Mouse (Mus musculus): ENCODE results near the gene Abhd12b. TPM values are rescaled to one million over a fixed set of nuclear protein-coding genes. Genes with fewer than 3 reads are reported as not detected.

Gene Abhd12b
- 0.18 and 0.27 TPM in 2 replicates for polyA plus RNA-seq (2015; fragmentation: Nextera tagmentation; extraction: Ambion mirVana)

- H3K4me1 ChIP-seq (ENCODE audit: control insufficient read depth, insufficient read depth, low read depth, low read length) = peaks cover 3% of the 10 kb centered on the region
- H3K9ac ChIP-seq (ENCODE audit: low read depth, low read length) = no peak within 1 kb of the TSS
- no peak within 1 kb of the TSS for H3K4me2 ChIP-seq (ENCODE audit: low read length)
- WGBS = 45% methylated on average over 3 of the region's 3 CpGs
- ATAC-seq = no peak
- no peak within 1 kb of the TSS for H3K4me3 ChIP-seq (ENCODE audit: low read length)
- no peak within 1 kb of the TSS for H3K27ac ChIP-seq (ENCODE audit: low read depth, low read length)
- H3K9me3 ChIP-seq (ENCODE audit: control insufficient read depth, low read length) = no peaks in the 10 kb centered on the region
- H3K36me3 ChIP-seq (ENCODE audit: control insufficient read depth, insufficient read depth, low read length) = no peaks in the 10 kb centered on the region
- no peaks in the 10 kb centered on the region for H3K27me3 ChIP-seq (replicated peaks; ENCODE audit: control insufficient read depth, insufficient read depth, low read length)
Observed at GRCm38 (mm10) chr12:70153842-70154241, at the start of gene Abhd12b. Abhd12b (plus strand) TSS chr12:70154142.

DNA sequence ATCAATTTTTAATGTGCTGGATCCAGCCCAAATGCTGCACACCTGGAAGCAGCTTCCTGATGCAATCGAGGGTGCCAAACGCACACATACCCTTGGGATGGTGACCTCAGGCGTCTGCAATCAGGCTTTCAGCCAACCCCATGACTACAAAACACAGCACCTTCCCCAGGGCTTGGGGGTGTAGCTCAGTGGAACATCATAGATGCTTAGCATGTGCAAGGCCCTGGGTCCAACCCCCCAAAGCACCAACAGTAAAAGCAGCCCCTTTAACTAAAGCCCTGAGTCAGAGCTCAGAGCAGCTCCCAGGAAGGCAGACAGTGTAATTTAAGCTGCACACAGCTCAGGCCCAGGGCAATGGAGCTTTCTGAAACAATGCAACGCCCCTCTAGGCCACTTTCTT is 49.7 kb upstream of the Abhd12b start:
- Histone ChIP-seq H3K9me3 (ENCODE audit: control insufficient read depth, low read length) (no peaks in the 10 kb centered on the region), H3K4me2 (ENCODE audit: low read length) (no peak overlapping the region), H3K27ac (ENCODE audit: low read depth, low read length) (no peak overlapping the region), H3K4me1 (ENCODE audit: control insufficient read depth, insufficient read depth, low read depth, low read length) (peaks cover 36% of the 10 kb centered on the region), H3K36me3 (ENCODE audit: control insufficient read depth, insufficient read depth, low read length) (0 out of 2 replicates have a peak, but pooled peaks cover 2% of the 10 kb centered on the region), H3K9ac (ENCODE audit: low read depth, low read length) (no peak overlapping the region), H3K27me3 (replicated peaks; ENCODE audit: control insufficient read depth, insufficient read depth, low read length) (no peaks in the 10 kb centered on the region), H3K4me3 (ENCODE audit: low read length) (no peak overlapping the region)
- 0 out of 2 replicates have a peak, but pooled peaks have one; percentile 9 for ATAC-seq
- 48% methylated on average over 4 of the region's 4 CpGs for WGBS

DNA sequence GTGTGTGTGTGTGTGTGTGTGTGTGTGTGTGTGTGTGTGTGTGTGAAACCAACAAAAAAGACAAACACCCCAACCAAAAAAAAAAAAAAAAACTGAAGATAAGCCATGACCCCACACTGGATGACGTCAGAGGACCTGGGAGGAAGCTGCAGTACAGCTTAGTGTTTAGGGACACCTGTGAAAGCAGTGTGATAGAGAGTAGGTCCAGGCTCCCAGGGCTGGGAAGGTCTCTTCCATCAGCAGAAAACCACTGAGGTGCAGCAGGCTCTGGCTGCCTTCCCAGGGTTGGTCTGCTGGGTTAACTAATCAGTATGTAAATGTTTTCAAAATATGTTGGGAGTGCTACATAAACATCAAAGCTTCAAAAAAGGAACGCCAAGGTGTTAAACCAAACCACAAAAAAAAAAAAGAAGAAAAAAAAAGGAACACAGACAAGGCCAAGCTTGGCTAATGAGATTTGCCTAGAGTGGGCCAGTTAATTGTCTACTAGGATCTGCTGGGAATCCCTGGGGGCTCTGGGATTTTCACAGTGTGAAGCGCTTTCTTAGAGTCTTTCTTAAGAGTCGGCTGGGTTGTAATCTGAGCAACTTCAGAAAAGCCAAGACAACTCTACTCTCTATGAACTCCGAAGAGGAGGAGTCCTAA is 49.0 kb upstream of the Abhd12b start:
- H3K9ac ChIP-seq (ENCODE audit: low read depth, low read length) = no peak overlapping the region
- H3K36me3 ChIP-seq (ENCODE audit: control insufficient read depth, insufficient read depth, low read length) = 0 out of 2 replicates have a peak, but pooled peaks cover 2% of the 10 kb centered on the region
- H3K4me1 ChIP-seq (ENCODE audit: control insufficient read depth, insufficient read depth, low read depth, low read length) = peaks cover 40% of the 10 kb centered on the region
- H3K4me3 ChIP-seq (ENCODE audit: low read length) = no peak overlapping the region
- 14% methylated on average over 5 of the region's 5 CpGs for WGBS
- no peak for ATAC-seq
- H3K4me2 ChIP-seq (ENCODE audit: low read length) = no peak overlapping the region
- H3K27ac ChIP-seq (ENCODE audit: low read depth, low read length) = no peak overlapping the region
- H3K9me3 ChIP-seq (ENCODE audit: control insufficient read depth, low read length) = no peaks in the 10 kb centered on the region
- no peaks in the 10 kb centered on the region for H3K27me3 ChIP-seq (replicated peaks; ENCODE audit: control insufficient read depth, insufficient read depth, low read length)

DNA sequence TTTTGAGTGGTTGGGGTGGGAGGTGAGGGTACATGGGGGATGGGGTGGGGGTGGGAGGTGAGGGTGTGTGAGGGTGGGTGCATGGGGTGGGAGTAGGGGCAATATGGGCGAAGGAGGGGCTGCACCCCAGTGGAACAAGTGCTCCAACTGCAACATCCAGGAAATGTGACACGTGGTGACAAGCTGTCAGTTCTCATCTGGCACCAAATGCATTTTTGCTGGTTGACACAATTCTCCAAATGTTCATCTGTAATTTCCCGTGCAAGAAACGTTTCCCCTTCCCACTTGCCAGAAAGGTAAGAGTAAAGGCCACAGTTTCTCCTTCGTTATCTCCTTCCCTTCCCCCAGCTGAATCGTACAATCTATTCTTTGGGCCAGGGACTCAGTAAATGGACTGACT is 48.1 kb upstream of the Abhd12b start:
- Histone ChIP-seq H3K9ac (ENCODE audit: low read depth, low read length) (no peak overlapping the region; the same call in 1 of the 2 replicates), H3K27me3 (replicated peaks; ENCODE audit: control insufficient read depth, insufficient read depth, low read length) (no peaks in the 10 kb centered on the region), H3K4me1 (ENCODE audit: control insufficient read depth, insufficient read depth, low read depth, low read length) (peaks cover 47% of the 10 kb centered on the region), H3K36me3 (ENCODE audit: control insufficient read depth, insufficient read depth, low read length) (0 out of 2 replicates have a peak, but pooled peaks cover 2% of the 10 kb centered on the region), H3K27ac (ENCODE audit: low read depth, low read length) (peak overlapping the region; percentile 5), H3K9me3 (ENCODE audit: control insufficient read depth, low read length) (no peaks in the 10 kb centered on the region), H3K4me3 (ENCODE audit: low read length) (no peak overlapping the region), H3K4me2 (ENCODE audit: low read length) (no peak overlapping the region)
- 52% methylated on average over 6 of the region's 6 CpGs for WGBS
- ATAC-seq = no peak

- no peak for ATAC-seq
- Histone ChIP-seq H3K9ac (ENCODE audit: low read depth, low read length) (no peak overlapping the region), H3K4me1 (ENCODE audit: control insufficient read depth, insufficient read depth, low read depth, low read length) (peaks cover 47% of the 10 kb centered on the region), H3K4me3 (ENCODE audit: low read length) (no peak overlapping the region), H3K4me2 (ENCODE audit: low read length) (no peak overlapping the region), H3K27ac (ENCODE audit: low read depth, low read length) (peak overlapping the region; percentile 5), H3K36me3 (ENCODE audit: control insufficient read depth, insufficient read depth, low read length) (0 out of 2 replicates have a peak, but pooled peaks cover 2% of the 10 kb centered on the region), H3K9me3 (ENCODE audit: control insufficient read depth, low read length) (no peaks in the 10 kb centered on the region), H3K27me3 (replicated peaks; ENCODE audit: control insufficient read depth, insufficient read depth, low read length) (no peaks in the 10 kb centered on the region)
- WGBS = 35% methylated on average over 9 of the region's 9 CpGs
Observed at GRCm38 (mm10) chr12:70106508-70106907, 47.4 kb upstream of the Abhd12b start.

GRCm38 (mm10) chr12:70108104-70108503 is 45.8 kb upstream of the Abhd12b start:
- no peak overlapping the region for H3K4me2 ChIP-seq (ENCODE audit: low read length)
- H3K9me3 ChIP-seq (ENCODE audit: control insufficient read depth, low read length) = no peaks in the 10 kb centered on the region
- no peak overlapping the region for H3K4me3 ChIP-seq (ENCODE audit: low read length)
- no peaks in the 10 kb centered on the region for H3K27me3 ChIP-seq (replicated peaks; ENCODE audit: control insufficient read depth, insufficient read depth, low read length)
- peaks cover 49% of the 10 kb centered on the region for H3K4me1 ChIP-seq (ENCODE audit: control insufficient read depth, insufficient read depth, low read depth, low read length)
- peak overlapping the region; percentile 14; the same call in 1 of the 2 replicates for H3K9ac ChIP-seq (ENCODE audit: low read depth, low read length)
- H3K27ac ChIP-seq (ENCODE audit: low read depth, low read length) = no peak overlapping the region
- WGBS = 18% methylated on average over 2 of the region's 2 CpGs
- no peaks in the 10 kb centered on the region for H3K36me3 ChIP-seq (ENCODE audit: control insufficient read depth, insufficient read depth, low read length)
- no peak for ATAC-seq

DNA sequence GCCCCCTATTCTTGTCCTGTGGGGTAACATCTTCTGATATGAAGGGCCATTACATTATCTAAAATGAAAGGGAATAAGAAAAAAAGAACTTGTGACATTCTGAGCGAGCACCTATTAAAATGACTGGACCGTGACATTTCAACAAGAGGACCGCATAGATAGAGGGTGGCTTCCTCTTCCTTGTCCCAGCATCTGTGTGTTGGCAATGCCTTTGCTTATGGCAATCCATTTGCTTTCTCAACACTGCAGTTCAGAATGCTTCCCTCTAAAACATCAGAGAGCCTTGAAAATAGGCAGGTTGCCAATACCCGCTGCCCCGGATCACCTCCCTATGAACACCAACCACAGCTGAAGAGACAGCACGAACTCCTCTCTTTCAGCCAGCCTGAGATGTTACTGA is 44.0 kb upstream of the Abhd12b start:
- H3K27me3 ChIP-seq (replicated peaks; ENCODE audit: control insufficient read depth, insufficient read depth, low read length) = no peaks in the 10 kb centered on the region
- H3K27ac ChIP-seq (ENCODE audit: low read depth, low read length) = no peak overlapping the region
- peaks cover 42% of the 10 kb centered on the region for H3K4me1 ChIP-seq (ENCODE audit: control insufficient read depth, insufficient read depth, low read depth, low read length)
- H3K4me2 ChIP-seq (ENCODE audit: low read length) = peak overlapping the region; percentile 86
- H3K9me3 ChIP-seq (ENCODE audit: control insufficient read depth, low read length) = no peaks in the 10 kb centered on the region
- whole genome bisulfite sequencing = 31% methylated on average over 6 of the region's 6 CpGs
- peak overlapping the region; percentile 83 for H3K4me3 ChIP-seq (ENCODE audit: low read length)
- H3K9ac ChIP-seq (ENCODE audit: low read depth, low read length) = peak overlapping the region; percentile 98; the same call in 1 of the 2 replicates
- ATAC-seq = no peak
- H3K36me3 ChIP-seq (ENCODE audit: control insufficient read depth, insufficient read depth, low read length) = no peaks in the 10 kb centered on the region

DNA sequence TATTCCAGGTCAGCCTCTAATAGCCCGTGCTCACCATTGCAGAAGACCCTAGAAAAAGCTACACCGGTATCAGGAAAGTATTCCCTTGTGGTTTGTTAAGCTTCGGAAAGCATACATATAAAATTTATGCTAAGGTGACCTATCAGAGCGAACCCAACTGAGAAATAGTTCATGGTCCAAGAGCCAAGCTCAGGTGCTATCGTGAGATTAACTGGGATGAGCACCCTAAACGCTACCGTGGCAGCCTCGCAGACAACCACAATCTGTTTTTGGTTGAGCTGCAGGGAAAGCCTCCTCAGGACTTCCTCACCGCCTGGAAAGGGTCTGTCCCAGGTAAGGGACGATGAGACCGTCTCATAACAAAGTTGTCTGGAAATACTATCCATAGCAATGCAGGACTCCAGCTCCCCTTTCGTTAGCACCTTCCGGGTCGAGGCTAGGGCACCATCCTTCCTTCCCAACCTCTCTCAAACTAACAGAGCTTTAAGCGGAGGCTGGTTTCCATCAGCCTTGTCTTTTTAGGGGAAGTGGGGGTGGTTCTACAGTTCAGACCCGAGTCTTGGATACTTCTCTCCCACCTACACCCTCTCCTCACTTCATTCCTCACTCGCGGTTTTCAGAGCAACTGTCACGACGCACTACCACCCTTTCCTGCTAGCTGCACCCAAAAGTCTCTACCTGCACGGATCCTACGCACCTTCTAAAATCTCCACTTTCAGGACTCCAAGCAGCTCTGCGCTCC is 43.4 kb upstream of the Abhd12b start:
- peak overlapping the region; percentile 83 for H3K4me3 ChIP-seq (ENCODE audit: low read length)
- peaks cover 37% of the 10 kb centered on the region for H3K4me1 ChIP-seq (ENCODE audit: control insufficient read depth, insufficient read depth, low read depth, low read length)
- H3K4me2 ChIP-seq (ENCODE audit: low read length) = peak overlapping the region; percentile 86
- H3K9me3 ChIP-seq (ENCODE audit: control insufficient read depth, low read length) = no peaks in the 10 kb centered on the region
- peak overlapping the region; percentile 98 for H3K9ac ChIP-seq (ENCODE audit: low read depth, low read length)
- ATAC-seq = no peak
- peak overlapping the region; percentile 89 for H3K27ac ChIP-seq (ENCODE audit: low read depth, low read length)
- no peaks in the 10 kb centered on the region for H3K36me3 ChIP-seq (ENCODE audit: control insufficient read depth, insufficient read depth, low read length)
- 7% methylated on average over 23 of the region's 23 CpGs for WGBS
- H3K27me3 ChIP-seq (replicated peaks; ENCODE audit: control insufficient read depth, insufficient read depth, low read length) = no peaks in the 10 kb centered on the region

DNA sequence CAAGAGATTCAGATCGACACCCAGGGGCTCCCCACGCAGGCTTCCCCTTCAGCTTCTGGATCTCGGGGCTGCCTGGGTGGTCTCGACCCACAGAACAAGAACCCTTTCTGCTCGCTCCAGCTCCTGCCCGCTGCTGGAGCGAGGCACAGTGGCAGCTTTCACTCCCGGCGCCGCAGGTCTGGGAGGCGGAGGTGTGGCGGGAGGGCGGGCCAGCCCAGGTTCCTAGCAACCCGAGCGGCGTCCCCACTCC is 42.9 kb upstream of the Abhd12b start:
- H3K9ac ChIP-seq (ENCODE audit: low read depth, low read length) = peak overlapping the region; percentile 98
- ATAC-seq = peak; percentile 62; the same call in 1 of the 2 replicates
- H3K9me3 ChIP-seq (ENCODE audit: control insufficient read depth, low read length) = no peaks in the 10 kb centered on the region
- peak overlapping the region; percentile 83 for H3K4me3 ChIP-seq (ENCODE audit: low read length)
- WGBS = 0% methylated on average over 16 of the region's 16 CpGs
- H3K4me1 ChIP-seq (ENCODE audit: control insufficient read depth, insufficient read depth, low read depth, low read length) = peaks cover 34% of the 10 kb centered on the region
- H3K4me2 ChIP-seq (ENCODE audit: low read length) = peak overlapping the region; percentile 86
- peak overlapping the region; percentile 89 for H3K27ac ChIP-seq (ENCODE audit: low read depth, low read length)
- no peaks in the 10 kb centered on the region for H3K36me3 ChIP-seq (ENCODE audit: control insufficient read depth, insufficient read depth, low read length)
- H3K27me3 ChIP-seq (replicated peaks; ENCODE audit: control insufficient read depth, insufficient read depth, low read length) = no peaks in the 10 kb centered on the region

All from hindbrain, embryonic 16.5 days (tissue).